Mouse (Mus musculus): ENCODE data around the gene Bmper.
A peak's percentile ranks its signal among the peaks of the same experiment; 100 is the strongest.

Gene Bmper

GRCm38 (mm10) chr9:23307835-23308234 is 85.0 kb downstream of the Bmper start:
- DNase-seq = no peak

- no peak for DNase-seq
Measured at GRCm38 (mm10) chr9:23310953-23311352, 88.1 kb downstream of the Bmper start.

DNA sequence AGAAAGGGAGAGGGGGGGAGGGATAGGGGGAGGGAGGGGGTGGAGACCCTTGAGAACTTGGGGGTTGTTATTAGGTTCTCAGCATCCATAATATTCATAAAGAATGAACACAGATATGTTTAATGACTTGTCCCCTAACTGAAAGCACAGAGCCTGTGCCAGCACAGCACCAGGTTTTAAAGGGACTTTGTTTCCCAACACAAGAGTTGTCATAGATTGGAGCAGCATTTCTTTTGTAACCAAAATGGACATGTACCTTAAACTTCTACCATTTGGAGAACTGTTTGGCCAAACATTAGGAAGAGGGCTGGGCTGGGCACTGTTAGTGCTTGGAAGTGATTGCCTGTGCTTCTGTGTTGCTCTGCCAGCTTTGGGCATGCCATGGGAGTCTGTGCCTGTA is 89.1 kb downstream of the Bmper start:
- no peak for DNase-seq

DNA sequence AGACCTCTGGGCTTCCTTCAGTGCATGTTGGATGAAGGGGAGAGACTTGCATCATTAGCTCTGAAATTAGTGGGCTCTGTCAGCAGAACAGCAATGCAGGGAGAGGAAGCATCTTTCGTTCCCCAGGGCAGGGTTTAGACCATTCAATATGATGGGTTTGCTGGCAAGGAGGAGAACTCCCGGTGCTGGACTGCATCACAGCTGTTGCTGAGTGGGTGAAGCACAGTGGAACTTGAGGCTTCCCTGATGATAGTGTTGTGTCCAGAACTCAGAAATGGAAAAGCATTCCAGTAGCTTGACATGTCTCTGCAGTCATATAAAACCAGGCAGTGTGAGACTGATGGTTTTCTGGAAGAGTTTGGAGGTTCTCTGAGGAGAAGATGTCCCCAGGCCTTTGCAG is 90.0 kb downstream of the Bmper start:
- DNase-seq = no peak

DNA sequence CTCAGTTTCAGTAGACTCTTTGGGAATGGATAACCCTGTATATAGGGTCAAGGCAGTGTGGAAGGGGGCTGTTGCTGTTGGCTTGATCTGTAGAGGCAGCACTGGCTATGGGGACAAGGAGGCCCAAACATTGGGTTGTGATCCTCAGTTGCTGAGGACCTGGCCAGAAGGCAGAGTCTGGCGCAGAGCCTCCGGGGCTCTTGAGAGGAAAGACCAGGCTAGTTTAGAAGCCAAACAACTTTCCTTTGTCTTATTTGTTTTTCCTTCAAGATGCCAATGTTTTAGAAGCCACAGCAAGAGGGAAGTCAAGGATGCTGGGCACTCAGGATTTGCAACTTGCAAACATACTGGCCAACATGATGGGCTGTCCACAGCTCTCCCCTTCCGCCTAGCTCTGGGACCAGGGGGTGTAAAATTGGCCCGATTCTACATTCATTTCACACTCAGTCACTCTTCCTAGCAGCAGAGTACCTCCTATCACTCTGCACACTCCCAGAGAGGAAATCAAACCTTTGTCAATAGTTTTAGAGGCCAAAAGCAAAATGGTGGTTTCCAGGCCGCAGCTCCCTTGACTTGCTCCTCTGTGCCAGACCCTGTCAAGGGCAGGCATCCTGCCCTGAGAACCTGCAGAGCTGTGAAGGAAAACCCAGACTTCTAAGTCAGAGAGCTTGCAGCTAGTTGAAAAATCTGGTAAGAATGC is 92.9 kb downstream of the Bmper start:
- no peak for DNase-seq

- no peak for DNase-seq
Measured at GRCm38 (mm10) chr9:23327830-23328229, 105.0 kb downstream of the Bmper start.

DNA sequence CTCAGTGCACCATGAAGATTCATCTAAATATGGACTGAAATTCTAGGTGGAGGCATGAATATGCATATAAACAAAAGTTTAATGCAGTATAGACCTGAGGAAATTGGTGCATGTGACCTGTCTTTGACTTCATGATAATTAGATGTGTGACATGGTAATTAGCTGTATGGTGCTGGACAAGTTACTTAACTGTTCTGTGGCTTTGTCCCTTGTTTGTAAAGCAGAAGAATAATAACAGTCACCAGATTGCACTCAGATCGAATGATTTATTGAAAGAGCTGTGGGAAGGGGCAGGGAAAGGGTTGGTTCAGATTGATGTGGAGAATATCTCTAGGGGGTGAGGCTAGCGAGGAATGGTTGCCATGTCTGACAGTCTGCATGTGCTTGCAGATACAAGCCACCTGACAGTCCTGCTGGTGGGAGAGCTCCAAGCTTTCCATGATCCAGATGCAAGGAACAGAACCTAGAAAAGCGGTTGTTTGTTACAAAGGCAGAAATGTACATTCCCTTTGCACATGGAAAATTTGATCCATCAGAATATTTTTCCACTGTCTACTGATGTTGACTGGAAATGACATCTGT is 110.3 kb downstream of the Bmper start:
- DNase-seq = no peak

- no peak for DNase-seq
Measured at GRCm38 (mm10) chr9:23340551-23340950, 117.7 kb downstream of the Bmper start.

DNA sequence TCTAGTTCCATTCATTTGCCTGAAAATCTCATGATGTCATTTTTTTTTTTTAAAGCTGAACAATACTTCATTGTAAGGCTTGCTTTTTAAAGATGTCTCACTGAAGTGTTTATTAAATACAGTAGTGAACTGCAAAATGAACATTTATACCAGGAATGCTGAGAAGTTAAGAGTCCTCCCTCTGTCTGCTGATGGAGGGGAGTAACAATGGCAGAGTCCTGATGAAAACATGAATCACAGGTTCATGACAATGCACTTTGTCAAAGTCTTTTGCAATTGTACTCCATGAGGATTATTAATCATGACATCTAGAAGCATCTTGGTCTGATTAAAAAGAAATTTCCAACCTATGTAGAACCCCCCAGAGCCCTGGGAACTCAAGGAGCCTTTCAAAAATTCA is 118.4 kb downstream of the Bmper start:
- no peak for DNase-seq

DNA sequence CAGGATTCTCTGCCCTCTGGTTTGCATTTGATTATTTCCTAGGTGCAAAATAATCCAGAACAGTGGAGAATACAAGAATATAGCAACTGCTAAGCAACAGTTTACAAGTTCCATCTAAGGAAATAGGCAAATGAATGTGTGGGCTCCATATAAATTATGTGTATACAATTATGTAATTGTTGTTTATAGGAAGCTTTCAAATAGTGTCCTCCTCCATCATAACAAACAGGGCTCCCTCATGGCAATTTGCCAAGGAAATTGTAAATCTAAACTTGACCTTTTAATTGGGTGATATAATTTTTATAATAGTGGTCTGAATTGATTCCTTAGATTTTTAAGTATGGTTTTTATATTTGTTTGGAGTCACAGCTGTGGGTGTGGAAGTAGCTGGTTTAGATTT is 121.5 kb downstream of the Bmper start:
- no peak for DNase-seq

DNA sequence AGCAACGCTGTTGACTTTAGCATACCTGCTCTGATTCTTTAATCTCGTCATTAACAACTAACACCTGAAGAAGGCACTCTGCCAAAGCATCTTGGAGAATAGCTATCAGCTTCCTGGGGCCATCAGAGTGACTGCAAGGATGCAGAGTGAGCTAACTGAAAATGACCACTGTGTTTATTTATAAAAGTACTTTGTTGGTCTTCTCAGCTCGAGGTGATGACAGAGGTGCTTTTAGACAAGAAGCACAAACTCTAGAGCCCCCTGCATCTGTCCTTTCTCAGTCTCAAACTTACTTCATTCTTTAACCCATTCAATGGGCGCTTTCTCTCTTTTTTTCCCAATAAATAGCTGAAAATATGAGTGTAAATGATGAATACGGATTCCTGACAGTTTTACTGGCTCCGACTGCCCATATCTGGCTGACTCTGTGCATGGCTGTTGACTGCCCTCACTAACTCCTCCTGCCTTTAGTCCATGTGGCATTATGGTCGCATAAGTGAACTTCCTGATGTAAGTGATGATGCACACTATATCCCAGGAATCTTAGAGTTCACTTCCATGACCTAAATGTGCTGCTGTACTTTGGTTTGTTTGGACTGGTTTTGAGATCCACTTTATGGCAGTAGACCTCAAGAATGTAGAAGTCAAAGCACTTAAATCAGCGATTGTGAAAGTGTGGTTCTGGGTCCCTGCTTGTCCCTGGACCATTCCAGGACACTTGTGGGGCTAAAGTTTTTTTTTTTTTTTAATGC is 122.4 kb downstream of the Bmper start:
- DNase-seq = no peak

GRCm38 (mm10) chr9:23349603-23350002 is 126.7 kb downstream of the Bmper start:
- DNase-seq = no peak

DNA sequence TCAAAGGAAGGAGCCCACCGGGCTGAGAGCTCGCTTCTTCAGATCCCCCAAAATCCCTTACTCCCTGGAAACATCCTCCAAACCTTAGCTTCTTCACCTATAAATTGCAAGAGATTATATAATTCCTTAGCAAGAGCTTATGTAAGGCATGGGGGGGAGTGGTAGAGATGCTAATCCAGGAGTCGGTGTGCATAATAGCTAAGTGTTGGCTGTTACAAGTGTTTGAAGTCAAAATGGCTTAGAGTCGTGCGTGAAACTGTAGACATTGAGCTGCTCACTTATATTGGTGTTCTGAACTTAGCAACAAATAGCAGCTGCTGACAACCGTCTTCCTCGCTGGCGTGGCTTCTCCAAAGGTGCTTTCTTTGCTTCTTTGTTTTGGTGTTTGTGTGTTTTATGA is 128.5 kb downstream of the Bmper start:
- peak; percentile 5 for DNase-seq

- no peak for DNase-seq
Measured at GRCm38 (mm10) chr9:23352396-23352795, 129.5 kb downstream of the Bmper start.

DNA sequence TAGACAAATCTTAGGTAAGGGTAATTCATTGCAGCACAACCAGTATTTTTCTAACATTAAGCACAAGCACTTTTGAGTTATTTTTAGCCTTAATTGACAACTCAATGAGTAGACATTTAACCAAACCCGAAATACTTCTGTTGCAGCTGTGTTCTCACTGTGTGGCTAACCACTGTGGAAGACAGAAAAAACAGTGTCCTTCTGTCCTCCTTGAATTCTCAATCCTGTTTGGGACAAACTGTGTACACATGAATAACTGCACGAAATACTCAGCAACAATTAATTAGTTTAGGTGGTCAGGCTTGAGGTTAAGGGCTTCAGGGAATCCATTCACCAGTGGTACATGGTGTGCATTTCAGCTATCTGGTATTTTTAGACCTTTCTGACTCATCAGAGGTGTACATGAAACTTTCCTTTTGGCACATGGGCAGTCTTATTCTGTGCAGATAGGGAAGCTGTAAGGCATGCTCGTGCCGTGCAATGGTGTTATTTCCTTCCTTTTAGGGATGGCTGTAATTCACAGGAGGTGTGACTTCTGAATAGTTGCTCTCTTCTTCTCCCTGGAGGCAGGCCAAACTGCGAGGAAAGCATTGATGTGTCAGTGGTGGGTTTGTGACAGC is 131.4 kb downstream of the Bmper start:
- DNase-seq = no peak

DNA sequence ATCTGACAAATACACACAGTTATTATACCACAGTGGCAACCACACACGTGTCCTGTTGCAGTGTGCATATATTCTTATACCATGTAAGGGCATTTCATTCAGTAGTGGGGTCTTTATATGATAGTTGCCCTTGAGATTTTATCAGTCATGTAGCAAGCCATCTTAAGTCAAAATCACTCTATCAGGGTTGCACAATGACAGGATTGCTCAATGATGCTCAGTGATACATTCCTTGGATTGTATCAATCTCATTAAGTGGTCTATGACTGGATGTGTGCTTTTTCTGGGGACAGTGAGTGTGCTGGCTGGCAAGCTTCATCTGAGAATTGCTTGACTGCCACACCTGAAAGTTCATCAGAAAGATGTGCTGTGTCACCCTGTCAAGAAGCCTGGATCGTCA is 135.2 kb downstream of the Bmper start:
- no peak for DNase-seq

- DNase-seq = no peak
Measured at GRCm38 (mm10) chr9:23363139-23363538, 140.3 kb downstream of the Bmper start.

DNA sequence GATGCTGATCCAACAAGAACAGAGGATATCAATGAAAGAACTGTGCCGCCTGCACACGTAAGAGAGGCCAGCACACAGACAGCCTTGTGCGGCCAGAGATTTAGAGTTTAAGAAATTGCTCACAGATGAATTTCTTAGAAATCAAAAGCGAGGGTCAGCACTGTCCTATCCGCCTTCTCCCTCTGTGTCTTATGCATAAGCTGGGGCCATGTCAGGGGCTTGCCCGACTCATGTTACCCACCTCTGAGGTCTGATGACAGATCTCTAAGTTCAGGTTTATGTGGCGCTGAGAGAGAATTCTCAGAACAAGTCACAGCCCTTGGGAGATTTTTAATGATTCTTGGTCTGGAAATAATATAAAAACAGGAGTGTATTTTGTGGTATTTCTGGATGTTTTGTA is 140.7 kb downstream of the Bmper start:
- DNase-seq = no peak

DNA sequence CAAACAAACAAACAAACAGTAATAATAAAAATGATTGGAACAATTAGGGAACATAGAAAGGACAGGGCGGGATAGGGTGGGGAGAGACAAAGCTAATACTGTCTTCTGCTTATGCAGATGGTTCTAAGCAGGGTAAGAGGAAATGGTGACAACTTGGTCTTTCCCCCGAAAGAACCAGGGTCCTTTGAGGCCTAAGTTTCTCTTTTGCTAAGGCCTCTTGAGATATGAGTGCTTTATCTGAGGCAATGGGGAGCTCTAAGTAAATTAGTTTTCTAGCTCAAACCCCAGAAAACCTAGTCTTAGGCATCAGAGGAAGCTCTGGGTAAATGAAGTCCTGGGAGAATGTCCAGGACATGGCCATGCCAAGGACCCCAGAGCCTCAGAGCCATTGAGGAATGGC is 141.2 kb downstream of the Bmper start:
- DNase-seq = no peak

DNA sequence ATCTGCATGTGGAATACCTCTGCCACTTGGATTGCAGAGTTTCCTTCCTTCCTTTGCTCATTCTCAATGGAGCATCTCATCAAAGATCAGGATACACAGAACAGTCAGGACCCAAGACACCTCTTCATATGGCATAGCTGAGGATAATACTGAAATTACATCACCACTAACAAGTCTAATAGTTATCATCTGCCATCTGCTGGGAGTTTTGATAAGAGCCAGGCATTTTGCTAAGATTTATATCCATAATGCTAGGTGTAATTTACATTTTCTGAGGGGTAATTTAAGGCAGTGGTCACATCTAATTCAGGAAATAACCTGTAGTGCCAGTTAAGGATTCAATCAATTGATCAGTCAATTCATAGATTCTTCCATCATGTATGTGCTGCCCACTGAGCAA is 145.2 kb downstream of the Bmper start:
- DNase-seq = no peak

DNA sequence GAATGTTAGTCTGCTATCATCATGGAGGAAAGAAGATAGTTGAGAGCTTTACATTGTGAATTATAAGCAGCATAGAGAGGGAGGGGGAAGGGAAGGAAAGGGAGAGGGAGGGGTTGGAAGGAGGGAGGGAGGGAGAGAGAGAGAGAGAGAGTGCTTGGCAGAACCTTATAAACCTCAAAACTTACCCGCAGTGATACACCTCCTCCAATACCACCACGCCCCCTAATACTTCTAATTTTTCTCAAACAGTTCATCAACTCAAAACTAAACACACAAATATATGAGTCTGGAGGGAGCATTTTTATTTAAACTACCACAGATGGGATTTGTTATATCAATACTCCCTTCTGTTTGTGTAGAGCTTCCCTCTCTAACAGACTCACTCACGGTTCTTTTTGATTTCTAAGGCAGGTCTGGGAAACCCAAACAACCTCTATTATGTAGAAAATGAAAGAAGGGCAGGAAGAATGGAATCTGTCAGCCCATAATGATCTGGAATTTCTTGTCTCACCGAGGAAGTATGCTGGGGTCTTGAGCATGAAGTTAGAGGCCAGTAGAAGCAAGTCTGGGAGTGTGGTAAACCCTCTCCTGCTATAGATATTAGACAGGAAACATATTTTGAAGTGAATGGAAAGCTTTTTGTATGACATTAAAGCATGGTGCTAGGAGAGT is 152.0 kb downstream of the Bmper start:
- no peak for DNase-seq

DNA sequence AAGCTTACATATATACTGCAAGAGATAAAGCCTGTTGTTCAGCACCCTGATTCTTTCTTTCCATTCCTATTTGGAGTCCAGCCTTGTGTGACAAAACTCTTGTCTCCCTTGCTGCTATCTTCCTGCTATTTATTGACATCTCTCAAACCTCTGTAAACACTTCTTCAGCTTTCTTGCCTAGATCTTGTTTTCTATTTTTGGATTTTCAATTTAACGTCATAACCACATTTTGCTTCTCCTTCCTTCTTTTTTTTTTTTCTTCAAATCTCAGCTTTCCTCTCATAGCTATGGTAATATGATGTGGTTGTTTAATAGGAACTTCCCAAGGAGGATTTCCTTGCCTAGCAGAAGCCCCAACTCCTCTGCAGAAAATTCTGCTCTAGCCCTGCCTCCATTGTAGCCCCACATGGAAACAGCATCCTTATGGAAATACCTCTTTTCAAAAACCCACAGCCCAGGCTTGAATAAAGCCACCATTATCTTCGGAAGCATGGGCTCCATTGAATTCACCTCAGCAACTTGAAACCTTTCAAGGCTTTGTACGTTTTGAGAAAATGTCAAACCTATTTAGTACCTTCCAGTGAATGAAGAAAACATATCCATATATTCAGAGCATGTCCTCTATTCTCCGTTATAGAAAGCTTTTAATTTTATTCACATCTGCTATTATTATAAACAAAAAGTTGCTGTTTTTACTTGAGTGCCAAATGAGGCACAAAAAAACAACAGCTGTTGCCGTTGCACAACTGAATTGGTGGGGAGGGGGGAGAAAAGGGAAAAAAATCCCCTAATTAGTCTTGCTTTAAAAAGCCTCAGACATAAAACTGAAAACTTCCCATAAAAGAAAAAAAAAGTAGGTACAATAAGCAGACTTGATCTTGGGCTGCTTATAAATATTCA is 155.2 kb downstream of the Bmper start:
- DNase-seq = no peak

All from layer of hippocampus, adult 9-11 months (tissue).